Mouse (Mus musculus) gastrocnemius, postnatal 10 days (tissue): ENCODE results near the gene Prf1. TPM values are rescaled to one million over a fixed set of nuclear protein-coding genes. Genes with fewer than 3 reads are reported as not detected.

ENCODE experiments used
- DNase-seq: peaks from one replicate; pipeline ENCODE4 v3.0.0; 2021; ENCODE audit warnings: mixed read lengths
- total RNA-seq, 2 experiments: library from RNA; stranded (reverse); gene quantifications; 2 replicates each; pipeline ENCODE4 v1.2.3; 2021

Gene Prf1
- total RNA-seq, 2 experiments from 2014 or later = not detected

DNA sequence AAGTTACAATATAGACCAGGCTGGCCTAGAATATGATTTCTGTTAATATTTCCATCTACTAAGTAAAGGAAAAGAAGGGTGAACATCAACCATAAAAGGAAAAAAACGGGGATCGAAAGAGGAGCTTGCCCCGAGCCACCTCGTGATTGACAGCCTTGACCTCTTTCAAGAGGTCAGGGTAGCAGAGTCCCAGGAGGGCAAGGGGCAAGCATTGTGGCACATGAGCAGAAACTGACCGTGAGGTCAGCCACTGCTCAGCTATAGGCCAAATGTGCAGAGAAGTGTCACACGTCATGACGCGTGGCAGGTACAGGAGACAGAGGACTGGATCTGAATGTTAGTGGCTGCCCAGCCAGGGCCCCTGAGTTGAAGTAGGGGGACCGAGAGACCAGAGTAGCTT is 42.6 kb downstream of the Prf1 start:
- no peak for DNase-seq

DNA sequence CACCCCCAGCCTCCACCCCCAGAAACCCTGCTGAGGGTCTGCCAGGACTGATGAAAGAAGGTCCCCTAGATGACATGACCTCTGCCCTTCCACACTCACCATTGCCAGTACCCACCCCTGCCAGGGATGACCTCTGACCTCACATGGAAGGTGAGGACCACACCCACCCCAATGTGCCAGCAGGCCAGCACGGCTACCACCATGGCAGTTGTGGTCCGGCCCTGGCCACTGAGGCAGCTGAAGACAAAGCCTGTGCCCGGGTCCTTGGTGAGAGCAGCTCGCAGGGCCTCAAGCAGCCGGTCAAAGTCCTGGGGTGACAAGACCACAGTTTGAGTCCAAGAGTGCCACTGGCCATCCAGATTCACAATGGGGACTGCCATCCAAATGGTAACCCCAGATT is 43.4 kb downstream of the Prf1 start:
- DNase-seq = no peak

DNA sequence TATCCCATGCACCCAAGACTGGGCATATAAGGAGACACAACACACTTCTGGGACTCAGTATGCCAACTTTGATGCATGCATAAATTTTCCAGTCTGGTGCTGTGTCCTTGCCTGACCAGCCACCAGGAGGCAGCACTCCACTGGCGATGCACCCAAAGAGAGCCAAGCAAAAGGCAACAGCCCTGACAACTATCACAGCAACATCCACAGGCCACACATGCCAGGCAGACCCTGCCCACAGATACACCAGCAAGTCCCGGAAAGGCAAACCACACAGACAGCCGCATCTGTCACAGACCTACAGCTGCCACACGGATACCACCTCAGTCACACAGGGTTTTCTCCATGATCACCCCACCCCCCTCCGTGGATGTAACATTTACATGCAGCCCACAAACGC is 43.9 kb downstream of the Prf1 start:
- DNase-seq = peak; percentile 84

DNA sequence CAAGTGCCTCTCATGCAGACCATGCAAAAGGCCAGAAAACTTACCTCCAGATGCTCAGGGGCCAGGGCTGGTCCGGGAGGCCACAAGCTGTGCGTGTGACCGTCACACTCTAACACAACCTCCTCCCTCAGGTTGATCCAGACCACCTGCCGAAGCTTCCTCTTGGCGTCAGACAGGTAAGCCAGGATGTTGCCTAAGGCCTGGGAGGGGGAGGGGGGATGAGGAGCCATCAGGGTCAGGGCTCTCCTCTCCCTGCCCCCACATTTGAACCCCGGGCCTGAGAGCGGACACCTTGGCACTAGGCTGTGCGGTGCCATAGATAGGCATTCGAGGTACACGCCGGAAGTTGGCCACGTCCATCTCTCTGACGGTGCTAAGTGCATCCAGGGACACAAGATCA is 45.1 kb downstream of the Prf1 start:
- no peak for DNase-seq

DNA sequence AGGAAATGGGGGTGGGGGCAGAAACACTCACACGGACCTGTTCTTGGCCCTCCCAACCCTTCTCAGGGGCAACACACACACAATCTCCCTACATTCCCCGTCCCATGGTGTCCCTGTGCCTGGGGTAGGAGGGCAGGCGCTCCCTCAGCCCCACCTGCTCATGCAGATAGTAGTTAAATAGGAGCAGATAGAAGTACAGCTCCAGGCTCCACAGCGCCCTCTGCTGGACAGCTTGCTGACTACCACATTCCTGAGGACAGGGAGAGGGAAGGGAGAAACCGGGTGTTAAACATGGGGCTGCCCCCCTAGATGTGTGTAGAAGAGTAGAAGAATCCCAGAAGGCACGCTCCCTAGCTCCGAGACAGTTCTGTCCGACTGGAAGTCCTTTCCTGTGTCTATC is 46.3 kb downstream of the Prf1 start:
- peak; percentile 85 for DNase-seq

DNA sequence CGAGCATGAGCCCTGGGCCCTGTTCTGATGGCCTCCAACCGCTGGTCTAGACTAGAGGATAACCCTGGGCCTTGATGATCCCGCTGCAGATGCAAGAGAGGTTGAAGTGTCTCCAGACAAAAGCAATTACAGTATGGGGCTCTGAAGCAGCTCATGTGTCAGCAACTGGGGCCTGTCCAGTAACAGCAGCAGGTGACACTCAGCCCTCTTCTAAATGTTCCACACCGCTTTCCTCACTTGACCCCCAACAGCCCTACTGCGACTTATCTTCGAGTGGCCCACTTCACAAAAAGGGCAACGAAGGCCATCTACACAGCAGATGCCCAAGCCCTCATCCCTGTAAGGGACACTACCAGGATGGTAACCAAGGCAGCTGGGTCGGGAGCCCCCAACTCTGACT is 47.5 kb downstream of the Prf1 start:
- DNase-seq = no peak

DNA sequence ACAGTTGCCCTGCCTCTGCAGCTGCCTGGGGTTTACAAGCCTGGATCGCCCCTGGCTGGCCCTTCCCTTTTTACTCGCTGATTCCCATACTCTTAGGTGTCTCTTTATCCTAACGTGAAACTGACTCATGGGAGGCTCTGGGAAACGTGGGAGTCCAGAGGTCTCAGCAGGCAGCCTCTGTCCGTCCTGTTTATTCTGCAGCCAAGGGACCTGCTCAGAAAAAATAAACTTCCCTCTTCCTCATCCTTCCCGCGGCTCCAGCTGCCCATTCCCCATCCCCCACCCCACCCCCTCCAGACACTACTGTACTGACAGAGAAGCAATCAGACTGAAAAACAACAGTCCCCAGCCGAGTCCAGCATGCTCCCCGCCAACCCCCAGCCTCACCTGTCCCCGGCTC is 48.7 kb downstream of the Prf1 start:
- no peak for DNase-seq

DNA sequence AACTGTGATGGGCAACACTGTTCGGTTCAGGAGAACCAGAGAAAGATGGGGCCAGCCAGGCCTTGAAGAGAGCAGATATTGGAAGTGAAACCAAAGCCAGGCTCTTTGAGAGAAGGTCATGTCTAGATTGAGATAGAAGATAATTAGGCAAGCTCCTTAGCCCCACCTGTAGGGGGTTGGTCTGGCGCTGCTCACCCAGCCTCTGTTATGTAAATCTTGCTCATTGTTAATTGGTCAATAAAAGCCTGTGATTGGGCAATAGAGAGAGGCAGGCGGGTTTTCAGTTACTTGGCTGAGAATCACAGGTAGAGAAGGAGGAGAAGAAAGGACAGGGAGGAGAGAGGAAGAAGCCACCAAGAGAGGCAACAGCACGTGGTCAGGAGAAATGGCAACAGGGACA is 53.6 kb downstream of the Prf1 start:
- DNase-seq = no peak

Other genes starting within 250 kb of the Prf1 start
- 1 to 10 TPM; 3.6 to 4.9 TPM for gene Pcbd1, start 208.5 kb upstream of the Prf1 start, total RNA-seq
- 10 to 100 TPM; 16.6 to 19.5 TPM for gene Sgpl1, start 150.1 kb upstream of the Prf1 start, total RNA-seq
- not detected for gene Tbata, start 125.9 kb upstream of the Prf1 start, total RNA-seq
- 1 to 10 TPM; 4.7 to 8.0 TPM for gene Adamts14, start 24.4 kb upstream of the Prf1 start, total RNA-seq
- gene Pald1, start 85.7 kb downstream of the Prf1 start, total RNA-seq = 10 to 100 TPM; 18.5 to 28.3 TPM
- gene Nodal, start 120.1 kb downstream of the Prf1 start, total RNA-seq = under 1 TPM; 0.11 to 0.19 TPM
- gene Eif4ebp2, start 154.8 kb downstream of the Prf1 start, total RNA-seq = 100 to 1,000 TPM; 103 to 109 TPM
- gene Lrrc20, start 178.0 kb downstream of the Prf1 start, total RNA-seq = 10 to 100 TPM; 62.3 to 64.9 TPM